Mouse (Mus musculus): ENCODE results near the gene Surf6. TPM values are rescaled to one million over a fixed set of nuclear protein-coding genes. Genes with fewer than 3 reads are reported as not detected.

Gene Surf6
- polyA plus RNA-seq, 1 experiment from 2014 or later, result 31.1 TPM

- no peak within 1 kb of the TSS for H3K9ac ChIP-seq (ENCODE audit: low read depth, low read length)
- no peaks in the 10 kb centered on the region for H3K36me3 ChIP-seq (ENCODE audit: control insufficient read depth, insufficient read depth, low read length)
- no peak within 1 kb of the TSS for H3K4me3 ChIP-seq (ENCODE audit: low read length)
- no peak within 1 kb of the TSS for H3K27ac ChIP-seq (ENCODE audit: low read depth, low read length)
- H3K4me1 ChIP-seq (ENCODE audit: control insufficient read depth, insufficient read depth, low read depth, low read length), result no peaks in the 10 kb centered on the region
- H3K9me3 ChIP-seq (ENCODE audit: control insufficient read depth, low read length), result no peaks in the 10 kb centered on the region
- no peak for ATAC-seq
- H3K4me2 ChIP-seq (ENCODE audit: low read length), result no peak within 1 kb of the TSS
- 71% methylated on average over 3 of the region's 3 CpGs for WGBS
- H3K27me3 ChIP-seq (replicated peaks; ENCODE audit: control insufficient read depth, insufficient read depth, low read length), result no peaks in the 10 kb centered on the region
These were observed 37.8 kb downstream of the Surf6 start, which contains the start of gene Abo for GRCm38 (mm10) chr2:26864879-26865278. Gene Abo, minus strand, starts transcription at chr2:26864979.

- no peaks in the 10 kb centered on the region for H3K36me3 ChIP-seq (ENCODE audit: control insufficient read depth, insufficient read depth, low read length)
- no peaks in the 10 kb centered on the region for H3K27me3 ChIP-seq (replicated peaks; ENCODE audit: control insufficient read depth, insufficient read depth, low read length)
- H3K4me1 ChIP-seq (ENCODE audit: control insufficient read depth, insufficient read depth, low read depth, low read length), result no peaks in the 10 kb centered on the region
- H3K4me2 ChIP-seq (ENCODE audit: low read length), result no peak overlapping the region
- H3K4me3 ChIP-seq (ENCODE audit: low read length), result no peak overlapping the region
- H3K9ac ChIP-seq (ENCODE audit: low read depth, low read length), result no peak overlapping the region
- WGBS, result 73% methylated on average over 3 of the region's 3 CpGs
- ATAC-seq, result no peak
- H3K9me3 ChIP-seq (ENCODE audit: control insufficient read depth, low read length), result no peaks in the 10 kb centered on the region
- no peak overlapping the region for H3K27ac ChIP-seq (ENCODE audit: low read depth, low read length)
These were observed 39.8 kb downstream of the Surf6 start for GRCm38 (mm10) chr2:26862856-26863255.

- H3K9me3 ChIP-seq (ENCODE audit: control insufficient read depth, low read length), result no peaks in the 10 kb centered on the region
- no peak overlapping the region for H3K9ac ChIP-seq (ENCODE audit: low read depth, low read length)
- no peak overlapping the region for H3K4me3 ChIP-seq (ENCODE audit: low read length)
- no peaks in the 10 kb centered on the region for H3K27me3 ChIP-seq (replicated peaks; ENCODE audit: control insufficient read depth, insufficient read depth, low read length)
- H3K4me1 ChIP-seq (ENCODE audit: control insufficient read depth, insufficient read depth, low read depth, low read length), result no peaks in the 10 kb centered on the region
- H3K27ac ChIP-seq (ENCODE audit: low read depth, low read length), result no peak overlapping the region
- 59% methylated on average over 2 of the region's 2 CpGs for WGBS
- no peak for ATAC-seq
- H3K4me2 ChIP-seq (ENCODE audit: low read length), result no peak overlapping the region
- H3K36me3 ChIP-seq (ENCODE audit: control insufficient read depth, insufficient read depth, low read length), result no peaks in the 10 kb centered on the region
These were observed 55.0 kb downstream of the Surf6 start for GRCm38 (mm10) chr2:26847706-26848105.

Other genes with a start within 250 kb of the Surf6 start
- not detected in 2 replicates for gene Lcn4, start 231.6 kb downstream of the Surf6 start, polyA plus RNA-seq (2015; fragmentation: Nextera tagmentation; extraction: Ambion mirVana)
- not detected in 2 replicates for gene Abo, start 37.9 kb downstream of the Surf6 start, polyA plus RNA-seq (2015; fragmentation: Nextera tagmentation; extraction: Ambion mirVana)
- gene Med22, start 7.8 kb upstream of the Surf6 start, polyA plus RNA-seq (2015; fragmentation: Nextera tagmentation; extraction: Ambion mirVana), result 119 and 124 TPM in 2 replicates
- gene Rpl7a, start 7.9 kb upstream of the Surf6 start, polyA plus RNA-seq (2015; fragmentation: Nextera tagmentation; extraction: Ambion mirVana), result 341 and 368 TPM in 2 replicates
- gene Surf2, start 13.5 kb upstream of the Surf6 start, polyA plus RNA-seq (2015; fragmentation: Nextera tagmentation; extraction: Ambion mirVana), result 55.8 and 57.3 TPM in 2 replicates
- 87.3 and 98.9 TPM in 2 replicates for gene Surf1, start 13.7 kb upstream of the Surf6 start, polyA plus RNA-seq (2015; fragmentation: Nextera tagmentation; extraction: Ambion mirVana)
- 110 and 121 TPM in 2 replicates for gene Surf4, start 31.0 kb upstream of the Surf6 start, polyA plus RNA-seq (2015; fragmentation: Nextera tagmentation; extraction: Ambion mirVana)
- 0.06 and 0.14 TPM in 2 replicates for gene Stkld1, start 31.2 kb upstream of the Surf6 start, polyA plus RNA-seq (2015; fragmentation: Nextera tagmentation; extraction: Ambion mirVana)
- 39.6 and 41.0 TPM in 2 replicates for gene Rexo4, start 61.5 kb upstream of the Surf6 start, polyA plus RNA-seq (2015; fragmentation: Nextera tagmentation; extraction: Ambion mirVana)
- gene Adamts13, start 70.5 kb upstream of the Surf6 start, polyA plus RNA-seq (2015; fragmentation: Nextera tagmentation; extraction: Ambion mirVana), result 0.29 TPM in 1 of 2 replicates, not detected in the other
- gene Cacfd1, start 107.0 kb upstream of the Surf6 start, polyA plus RNA-seq (2015; fragmentation: Nextera tagmentation; extraction: Ambion mirVana), result 103 TPM in 2 replicates
- gene Slc2a6, start 125.1 kb upstream of the Surf6 start, polyA plus RNA-seq (2015; fragmentation: Nextera tagmentation; extraction: Ambion mirVana), result 18.0 and 21.6 TPM in 2 replicates
- gene Mymk, start 169.3 kb upstream of the Surf6 start, polyA plus RNA-seq (2015; fragmentation: Nextera tagmentation; extraction: Ambion mirVana), result 0.21 and 3.5 TPM in 2 replicates
- gene Adamtsl2, start 176.5 kb upstream of the Surf6 start, polyA plus RNA-seq (2015; fragmentation: Nextera tagmentation; extraction: Ambion mirVana), result 9.6 and 11.8 TPM in 2 replicates
- gene Fam163b, start 239.6 kb upstream of the Surf6 start, polyA plus RNA-seq (2015; fragmentation: Nextera tagmentation; extraction: Ambion mirVana), result 10.2 and 10.3 TPM in 2 replicates

All from hindbrain, embryonic 16.5 days (tissue).